Mouse (Mus musculus): ENCODE data around the gene Ptprr.

DNA sequence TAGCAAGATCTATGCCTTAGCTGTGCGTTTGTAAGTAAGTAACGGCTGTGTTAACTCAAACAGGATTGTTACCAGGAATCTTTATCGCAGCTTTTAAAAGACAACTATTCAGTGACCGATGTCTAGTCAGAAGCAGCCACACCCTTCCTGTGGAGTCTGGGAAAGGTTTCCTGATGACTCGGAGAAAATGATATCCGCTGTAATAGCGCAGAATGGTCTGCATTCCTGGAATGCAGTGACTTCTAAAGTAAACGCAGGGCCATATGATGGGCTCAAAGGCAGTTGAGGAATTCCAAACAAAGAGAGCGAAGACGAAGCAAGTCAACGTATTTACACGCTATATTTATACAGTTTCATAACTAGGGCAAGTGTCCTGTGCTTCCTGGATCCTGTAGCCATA lies 279.8 kb downstream of the Ptprr start:
- no peak for TF ChIP-seq POLR2A (IDR thresholded peaks at IDR 0.05; ENCODE audit: borderline replicate concordance, insufficient read depth, low read length)
- TF ChIP-seq CTCF (IDR thresholded peaks at IDR 0.05; ENCODE audit: borderline replicate concordance, insufficient read depth, low read depth, low read length) = no peak
